Mouse (Mus musculus) CH12.LX (cell line): ENCODE data around the gene Ina. TPM values are rescaled to one million over a fixed set of nuclear protein-coding genes. Genes with fewer than 3 reads are reported as not detected.

Experiments
- DNase-seq: peaks from one replicate; pipeline ENCODE4 v3.0.0-alpha.2; 2013; ENCODE audit errors: extremely low read depth
- H3K27ac ChIP-seq: 2 replicates; pipeline ENCODE4 v1.5.1; 2012; ENCODE audit warnings: low read depth, mild to moderate bottlenecking, control low read depth, moderate library complexity; ENCODE audit not compliant: insufficient read depth
- H3K27me3 ChIP-seq: replicated peaks from 2 replicates; pipeline ENCODE3; 2012; ENCODE audit warnings: inconsistent platforms
- H3K36me3 ChIP-seq, 2 experiments: replicated peaks in 1 of 2; 2 replicates each; pipeline versions ENCODE3 to v1.6.1; 2012; ENCODE audit warnings: inconsistent platforms in 1 of 2, low read length in 1 of 2, mild to moderate bottlenecking in 1 of 2, mixed read lengths in 1 of 2, moderate library complexity in 1 of 2; ENCODE audit not compliant: control insufficient read depth in 1 of 2, insufficient read depth in 1 of 2
- H3K4me1 ChIP-seq, 2 experiments: 2 replicates each; pipeline ENCODE4 v1.6.1; 2012; ENCODE audit warnings: inconsistent platforms in 1 of 2, moderate library complexity in 1 of 2; ENCODE audit not compliant: insufficient read depth in 2 of 2, control insufficient read depth in 1 of 2
- H3K4me2 ChIP-seq: 2 replicates; pipeline ENCODE4 v1.6.1; 2012; ENCODE audit warnings: low read depth, mild to moderate bottlenecking, control low read depth; ENCODE audit not compliant: poor library complexity, insufficient read depth, severe bottlenecking
- H3K4me3 ChIP-seq, 3 experiments: fragments of 150-350 bp in 1 of 3; sonication (generic) in 1 of 3; replicated peaks in 1 of 3; 2 replicates each; pipeline versions ENCODE3 to v1.5.1; 2011 to 2012; ENCODE audit warnings: low read depth in 2 of 3, low read length in 2 of 3, mild to moderate bottlenecking in 2 of 3, moderate library complexity in 2 of 3, control low read depth in 1 of 3, improper control_type of control experiment in 1 of 3, inconsistent platforms in 1 of 3, mixed read lengths in 1 of 3; ENCODE audit not compliant: poor library complexity in 1 of 3
- H3K79me2 ChIP-seq: replicated peaks from 2 replicates; pipeline ENCODE4 v1.6.1; 2012; ENCODE audit warnings: mild to moderate bottlenecking, moderate library complexity; ENCODE audit not compliant: control insufficient read depth, poor library complexity, insufficient read depth, severe bottlenecking; ENCODE audit errors: extremely low read depth
- H3K9ac ChIP-seq: 2 replicates; pipeline ENCODE4 v1.6.1; 2012; ENCODE audit warnings: low read depth, mild to moderate bottlenecking, control low read depth, moderate library complexity; ENCODE audit not compliant: insufficient read depth
- H3K9me3 ChIP-seq: replicated peaks from 2 replicates; pipeline ENCODE3; 2012; ENCODE audit warnings: low read length, inconsistent platforms, mixed read lengths
- BHLHE40 ChIP-seq: IDR thresholded peaks from 2 replicates; pipeline ENCODE4 v1.6.1; 2011; ENCODE audit warnings: mild to moderate bottlenecking, low read depth, low read length, improper control_type of control experiment
- CHD1 ChIP-seq: IDR thresholded peaks from 2 replicates; pipeline ENCODE4 v1.6.1; 2012; ENCODE audit warnings: low read depth, low read length, improper control_type of control experiment, inconsistent platforms
- CHD2 ChIP-seq: IDR thresholded peaks from 2 replicates; pipeline ENCODE4 v1.6.1; 2011; ENCODE audit warnings: low read length, improper control_type of control experiment
- GABPA ChIP-seq: IDR thresholded peaks from 2 replicates; pipeline ENCODE4 v1.6.1; 2012; ENCODE audit warnings: low read depth, low read length, improper control_type of control experiment, inconsistent platforms; ENCODE audit not compliant: insufficient replicate concordance
- IRF4 ChIP-seq: IDR thresholded peaks from 2 replicates; pipeline ENCODE4 v1.6.1; 2014; ENCODE audit warnings: low read depth, mild to moderate bottlenecking, inconsistent platforms, low read length, improper control_type of control experiment
- JUN ChIP-seq: IDR thresholded peaks from 2 replicates; pipeline ENCODE4 v1.6.1; 2011; ENCODE audit warnings: low read depth, mild to moderate bottlenecking, low read length, improper control_type of control experiment, moderate library complexity; ENCODE audit not compliant: insufficient read depth
- KAT2A ChIP-seq: IDR thresholded peaks from 2 replicates; pipeline ENCODE4 v1.6.1; 2012; ENCODE audit warnings: low read length, improper control_type of control experiment, inconsistent platforms; ENCODE audit not compliant: insufficient replicate concordance
- MEF2A ChIP-seq: IDR thresholded peaks from 2 replicates; pipeline ENCODE4 v1.6.1; 2014; ENCODE audit warnings: low read depth, mild to moderate bottlenecking, inconsistent platforms, low read length, improper control_type of control experiment, borderline replicate concordance
- MXI1 ChIP-seq: IDR thresholded peaks from 2 replicates; pipeline ENCODE4 v1.6.1; 2011; ENCODE audit warnings: mild to moderate bottlenecking, low read depth, low read length, improper control_type of control experiment
- MYC ChIP-seq: IDR thresholded peaks from 2 replicates; pipeline ENCODE4 v1.6.1; 2011; ENCODE audit warnings: low read depth, mild to moderate bottlenecking, improper control_type of control experiment, low read length
- NRF1 ChIP-seq: IDR thresholded peaks from 2 replicates; pipeline ENCODE4 v1.6.1; 2014; ENCODE audit warnings: low read depth, mild to moderate bottlenecking, inconsistent platforms, low read length, improper control_type of control experiment, moderate library complexity
- PAX5 ChIP-seq: IDR thresholded peaks from 2 replicates; pipeline ENCODE4 v1.6.1; 2012; ENCODE audit warnings: low read length, inconsistent platforms, mixed read lengths
- POLR2AphosphoS2 ChIP-seq: IDR thresholded peaks from 2 replicates; pipeline ENCODE4 v1.6.1; 2011; ENCODE audit warnings: low read depth, low read length, improper control_type of control experiment
- RCOR1 ChIP-seq: conservative IDR thresholded peaks from 2 replicates; pipeline ENCODE4 v1.6.1; 2012; ENCODE audit warnings: low read depth, mild to moderate bottlenecking, inconsistent platforms, low read length, improper control_type of control experiment
- SIN3A ChIP-seq: IDR thresholded peaks from 2 replicates; pipeline ENCODE4 v1.6.1; 2012; ENCODE audit warnings: low read length, improper control_type of control experiment, inconsistent platforms
- TBP ChIP-seq: conservative IDR thresholded peaks from 2 replicates; pipeline ENCODE4 v1.6.1; 2011; ENCODE audit warnings: low read depth, low read length, improper control_type of control experiment
- TCF12 ChIP-seq: IDR thresholded peaks from 2 replicates; pipeline ENCODE4 v1.6.1; 2014; ENCODE audit warnings: low read depth, mild to moderate bottlenecking, inconsistent platforms, low read length, improper control_type of control experiment
- USF1 ChIP-seq: IDR thresholded peaks from 2 replicates; pipeline ENCODE4 v1.6.1; 2014; ENCODE audit warnings: low read depth, mild to moderate bottlenecking, inconsistent platforms, low read length, improper control_type of control experiment
- ZKSCAN1 ChIP-seq: IDR thresholded peaks from 2 replicates; pipeline ENCODE4 v1.6.1; 2012; ENCODE audit warnings: low read depth, inconsistent platforms, low read length, improper control_type of control experiment, borderline replicate concordance
- ZNF384 ChIP-seq: IDR thresholded peaks from 2 replicates; pipeline ENCODE4 v1.6.1; 2012; ENCODE audit warnings: low read depth, low read length, improper control_type of control experiment, inconsistent platforms
- dilution Hi-C: fragments of 300-500 bp; cut with MboI; formaldehyde crosslinking; loops from 2 replicates; pipeline ENCODE4 v1.14.3; 2020; ENCODE audit warnings: low sequenced_read_pairs; ENCODE audit not compliant: extremely low pct_unique_long_range_greater_than_20kb, extremely low pct_ligation_motif_present
- in situ Hi-C: fragments of 300-500 bp; cut with MboI; formaldehyde crosslinking; loops from 3 replicates; pipeline ENCODE4 v1.14.3; 2019; ENCODE audit warnings: low sequenced_read_pairs, low pct_ligation_motif_present, low pct_unique_long_range_greater_than_20kb, mixed read lengths
- polyA plus RNA-seq: library from polyadenylated mRNA; unstranded; fragments of >175 nt; gene quantifications from 2 replicates; pipeline ENCODE4 v1.2.1, GENCODE M21; 2012; ENCODE audit warnings: low read depth; ENCODE audit not compliant: insufficient read length
- total RNA-seq, 2 experiments: library from RNA; depleted of rRNA; stranded (reverse); fragments of 300-350 nt in 1 of 2; fragments of >200 nt in 1 of 2; gene quantifications; 2 replicates each; pipeline ENCODE4 v1.2.3; 2012 to 2014

Ina gene
- total and polyA plus RNA-seq, 3 experiments: not detected

DNA sequence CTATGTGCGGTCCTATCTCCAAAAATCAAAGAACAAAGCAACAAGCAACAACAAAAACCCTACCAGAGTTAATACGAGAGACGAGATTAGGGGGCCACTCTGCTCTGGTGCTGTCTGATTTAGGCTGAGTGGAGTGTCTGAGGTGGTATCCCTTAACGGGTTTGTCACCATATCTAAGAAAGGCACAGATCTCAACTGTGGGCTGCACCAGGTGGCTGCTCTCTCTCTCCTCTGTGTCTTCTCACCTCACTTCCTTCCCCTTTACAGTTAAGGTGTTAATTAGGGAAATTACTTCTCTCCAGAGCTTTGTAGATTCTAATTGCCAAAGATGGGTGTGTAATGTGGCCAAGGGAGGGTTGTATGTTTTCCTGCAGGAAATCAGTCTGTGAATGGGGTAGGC, 8.2 kb downstream of the Ina start:
- no peak overlapping the region for H3K27ac ChIP-seq
- H3K79me2 ChIP-seq: no peaks in the 10 kb centered on the region
- TF ChIP-seq USF1: no peak
- no peak for TF ChIP-seq MYC
- TF ChIP-seq POLR2AphosphoS2: no peak
- no peak for TF ChIP-seq ZNF384
- no peak for TF ChIP-seq JUN
- no peak for TF ChIP-seq SIN3A
- no peak for TF ChIP-seq PAX5
- no peak for TF ChIP-seq MXI1
- TF ChIP-seq TBP: no peak
- no peak for TF ChIP-seq GABPA
- dilution Hi-C loops: no loop called here
- no peaks in the 10 kb centered on the region for H3K27me3 ChIP-seq
- no peak overlapping the region for H3K9ac ChIP-seq
- H3K4me1 ChIP-seq: peaks cover 7 to 16% of the 10 kb centered on the region in 2 experiments; a peak in 3 of 4 replicates
- in situ Hi-C loops: no loop called here
- no peak for DNase-seq
- no peak overlapping the region for H3K4me3 ChIP-seq
- H3K36me3 ChIP-seq: no peaks in the 10 kb centered on the region
- no peak overlapping the region for H3K4me2 ChIP-seq
- H3K9me3 ChIP-seq: no peaks in the 10 kb centered on the region

DNA sequence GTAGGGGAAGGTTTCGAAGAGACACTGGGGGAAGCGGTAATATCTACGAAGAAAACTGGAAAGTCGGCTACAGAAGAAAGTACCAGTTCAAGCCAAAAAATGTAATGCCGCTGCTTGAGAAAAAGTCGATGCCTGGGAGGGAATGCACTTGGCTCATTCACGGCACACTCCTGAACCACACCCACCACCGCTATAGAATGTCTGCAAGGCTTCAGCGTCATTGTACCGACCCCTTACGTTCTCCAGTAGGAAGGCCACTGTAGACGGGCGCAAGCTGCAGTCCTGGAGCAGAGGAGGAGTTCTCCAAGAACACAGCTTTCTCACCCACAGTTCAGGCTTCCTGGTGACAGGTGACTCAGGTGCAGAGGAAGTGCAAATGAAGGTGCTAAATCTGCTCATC, 9.0 kb downstream of the Ina start:
- Histone ChIP-seq H3K79me2 (no peaks in the 10 kb centered on the region), H3K9ac (no peak overlapping the region), H3K4me1 (peaks cover 7 to 16% of the 10 kb centered on the region in 2 experiments; a peak in 3 of 4 replicates), H3K4me2 (no peak overlapping the region), H3K4me3 (no peak overlapping the region), H3K36me3 (no peaks in the 10 kb centered on the region), H3K9me3 (no peaks in the 10 kb centered on the region), H3K27ac (no peak overlapping the region), H3K27me3 (no peaks in the 10 kb centered on the region)
- in situ Hi-C loops: no loop called here
- dilution Hi-C loops: no loop called here
- TF ChIP-seq TBP: no peak
- TF ChIP-seq NRF1: no peak
- TF ChIP-seq KAT2A: no peak
- TF ChIP-seq TCF12: no peak
- TF ChIP-seq RCOR1: no peak
- TF ChIP-seq ZKSCAN1: no peak
- TF ChIP-seq MEF2A: no peak
- no peak for TF ChIP-seq BHLHE40
- no peak for TF ChIP-seq IRF4
- no peak for TF ChIP-seq CHD1
- no peak for TF ChIP-seq MXI1
- TF ChIP-seq ZNF384: no peak
- TF ChIP-seq CHD2: no peak
- DNase-seq: no peak
